Comparison of ENCODE assay signal across 21 mouse cellular contexts in genomic region chr17:28058346-28058745, GRCm38 (mm10).
"Had no signal": no experiment of that assay in that cellular context is flagged by ENCODE, and none has a peak within 500 bp of the region (broad histone marks: within the 10 kb centered on the region; RNA-seq: fewer than 3 reads in every experiment).

No protein-coding gene starts in this region.

- H3K9ac ChIP-seq: limb, embryonic 15.5 days; liver, embryonic 14.5 days; liver, postnatal 0 days; lung, embryonic 15.5 days; midbrain, embryonic 15.5 days; neural tube, embryonic 12.5 days had no signal

- H3K9me3 ChIP-seq: limb, embryonic 15.5 days; lung, embryonic 15.5 days; megakaryocyte, embryonic 14.5 days; midbrain, embryonic 10.5 days; midbrain, embryonic 15.5 days; neural tube, embryonic 12.5 days had no signal

- H3K4me3 ChIP-seq: layer of hippocampus, adult 2 months; limb, embryonic 15.5 days; lung, embryonic 15.5 days; megakaryocyte, embryonic 14.5 days; midbrain, embryonic 10.5 days; midbrain, embryonic 15.5 days; neural tube, embryonic 12.5 days had no signal

- DNase-seq: kidney, adult 2 months; kidney, postnatal 25 days; layer of hippocampus, adult 9-11 months; liver, postnatal 0 days; retina, postnatal 1 day; right cerebral cortex, postnatal 25 days; thymus, adult 2 months; thymus, postnatal 14 days; thymus, postnatal 4 days had no signal

- ATAC-seq: intestine, postnatal 0 days; liver, postnatal 0 days; midbrain, embryonic 15.5 days had no signal

- H3K4me1 ChIP-seq: midbrain, embryonic 15.5 days; neural tube, embryonic 12.5 days had no signal

- H3K27me3 ChIP-seq: limb, embryonic 15.5 days; lung, embryonic 15.5 days; megakaryocyte, embryonic 14.5 days; midbrain, embryonic 15.5 days; neural tube, embryonic 12.5 days had no signal

- H3K27ac ChIP-seq: kidney, postnatal 0 days; layer of hippocampus, adult 2 months; limb, embryonic 15.5 days; liver, embryonic 14.5 days; lung, embryonic 15.5 days; midbrain, embryonic 10.5 days; midbrain, embryonic 15.5 days; neural tube, embryonic 12.5 days; stomach, postnatal 0 days had no signal

- H3K4me2 ChIP-seq: limb, embryonic 15.5 days; liver, embryonic 11.5 days; lung, embryonic 15.5 days; midbrain, embryonic 15.5 days; neural tube, embryonic 12.5 days had no signal
